Mouse (Mus musculus) thymus, adult 18-20 months (tissue): ENCODE results near the gene Wrap53.
A peak's percentile ranks its signal among the peaks of the same experiment; 100 is the strongest.
"Not testable (repeated sequence)": the region's sequence is repeated elsewhere in the genome, so short reads cannot be mapped to it uniquely, and the experiment has no call there.

ENCODE experiments used
- DNase-seq, 2 experiments: peaks; one replicate each; pipeline ENCODE4 v3.0.0; 2022; ENCODE audit warnings: mixed read lengths in 2 of 2

Gene Wrap53

DNA sequence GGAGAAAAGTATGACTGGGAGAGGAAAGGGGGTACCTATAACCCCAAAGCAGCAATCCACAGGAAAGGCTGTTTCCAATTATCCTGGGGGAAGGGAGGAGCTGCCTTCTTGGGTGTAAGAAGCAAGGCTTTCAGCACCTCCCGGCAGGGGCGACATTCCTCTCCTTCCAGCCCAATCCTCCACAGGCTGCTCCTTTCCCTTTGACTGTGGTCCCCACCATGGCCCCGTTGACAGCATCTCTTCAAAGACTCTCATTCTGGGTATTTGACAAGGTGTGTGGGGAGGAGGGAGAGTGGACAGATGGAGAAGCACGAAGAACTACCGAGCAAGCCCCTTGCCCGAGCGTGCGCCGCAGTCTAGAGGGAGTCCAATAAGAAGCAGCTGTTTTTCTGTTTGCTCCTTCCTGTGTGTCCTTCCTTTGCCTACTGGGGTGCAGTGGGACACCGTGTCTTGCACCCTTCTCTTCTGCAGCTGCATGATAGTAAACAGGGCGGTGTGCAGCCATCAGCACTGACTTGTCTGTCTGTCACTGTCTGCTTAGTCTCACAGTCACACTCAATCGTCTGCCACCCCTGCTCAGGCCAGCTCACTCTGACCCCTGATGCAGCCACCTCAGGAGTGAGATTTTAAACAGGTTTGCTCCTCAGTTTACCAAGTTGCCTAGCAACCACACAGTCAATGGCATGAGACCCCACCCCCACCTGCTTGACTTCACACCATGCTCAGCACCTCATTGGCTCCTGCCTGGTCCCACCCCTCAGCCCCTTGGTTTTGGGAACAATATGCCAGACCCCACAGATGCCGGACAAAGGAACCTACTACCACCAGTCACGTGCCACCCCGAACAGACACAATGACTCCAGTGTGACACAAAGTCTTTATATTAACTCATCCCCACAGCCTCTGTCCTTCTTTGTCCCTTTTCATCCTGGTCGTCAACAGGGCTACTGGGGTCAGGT is 18.9 kb downstream of the Wrap53 start:
- DNase-seq: no peak

GRCm38 (mm10) chr11:69559851-69560765 is 19.9 kb downstream of the Wrap53 start, which contains the start of gene Efnb3:
Gene Efnb3 (minus strand): TSS chr11:69560205.
- DNase-seq: no peak

DNA sequence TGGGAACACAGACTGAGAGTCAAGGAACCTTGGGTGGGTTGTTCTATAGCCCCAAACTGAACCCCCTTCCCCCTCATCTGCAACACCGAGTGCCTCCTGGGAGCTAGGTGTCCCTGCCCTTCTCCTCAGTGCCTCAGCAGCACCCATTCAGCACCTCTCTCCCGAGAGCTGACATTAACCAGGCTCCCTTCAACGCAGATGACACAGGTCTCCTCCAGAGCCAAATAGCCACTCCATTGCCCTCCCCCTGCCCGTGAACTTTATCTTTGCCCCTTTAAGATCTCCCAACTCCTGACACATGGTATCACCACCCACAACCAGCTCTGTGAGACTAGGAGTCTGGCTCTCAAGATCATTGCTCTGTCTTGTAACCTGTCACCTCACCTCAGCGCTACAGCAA is 20.9 kb downstream of the Wrap53 start:
- DNase-seq: no peak

DNA sequence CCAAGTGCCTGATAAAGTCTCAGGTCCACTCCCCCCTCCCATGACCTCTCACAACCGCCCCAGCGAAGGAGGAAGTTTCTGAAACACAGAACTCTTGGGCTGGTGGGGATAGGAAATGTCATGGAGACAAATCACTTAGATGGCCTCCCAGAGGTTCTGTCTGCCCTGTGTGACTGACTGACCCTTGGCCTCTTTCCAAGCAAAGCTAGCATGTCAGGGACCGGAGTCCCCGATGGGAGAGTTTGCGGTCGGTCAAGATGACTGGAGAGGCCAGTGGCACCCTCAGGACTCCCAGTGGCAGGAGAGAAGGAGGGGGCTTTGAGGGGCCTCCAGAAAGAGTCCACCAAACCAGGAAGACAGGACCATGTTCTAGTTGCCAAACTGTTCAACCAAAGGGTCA is 21.3 kb downstream of the Wrap53 start:
- no peak for DNase-seq

GRCm38 (mm10) chr11:69557381-69557958 is 22.6 kb downstream of the Wrap53 start:
- DNase-seq: no peak

- no peak for DNase-seq
These were observed 25.4 kb downstream of the Wrap53 start for GRCm38 (mm10) chr11:69554539-69555140.

- no peak for DNase-seq
These were observed 26.7 kb downstream of the Wrap53 start for GRCm38 (mm10) chr11:69553341-69553721.

DNA sequence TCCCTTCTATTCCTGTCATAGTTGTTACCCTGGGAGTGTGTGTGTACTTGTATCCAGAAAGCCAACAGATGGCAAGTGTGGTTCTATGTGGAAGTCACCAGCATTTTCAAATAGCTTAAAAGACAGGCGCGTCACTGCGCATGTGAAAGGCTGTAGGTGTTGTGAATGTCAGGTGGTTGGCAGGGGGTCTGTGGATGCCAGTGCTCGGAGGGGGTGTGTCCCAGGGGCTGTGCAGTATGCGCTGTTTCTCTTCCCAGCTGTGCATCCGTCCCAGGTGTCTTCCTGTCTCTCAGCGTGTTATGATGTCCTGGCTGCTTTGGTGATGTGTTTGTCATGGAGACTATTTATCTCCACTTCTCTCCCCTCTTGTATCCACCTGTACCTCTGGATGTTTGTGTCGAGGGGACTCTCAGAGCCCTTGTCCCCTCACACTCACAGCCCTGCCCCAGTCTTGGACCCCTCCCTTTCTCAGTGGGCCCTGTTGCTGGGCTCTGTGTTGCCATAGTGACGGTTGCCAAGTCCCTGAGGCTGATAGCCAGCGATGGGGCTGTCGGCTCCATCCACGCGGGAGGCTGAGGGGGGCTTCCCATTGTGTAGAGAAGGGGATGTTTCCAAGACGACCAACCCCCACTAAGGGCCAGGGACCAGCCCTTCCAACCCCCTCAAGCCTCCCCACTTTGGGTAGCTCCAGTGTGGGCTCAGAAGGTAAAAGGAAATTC is 27.3 kb downstream of the Wrap53 start:
- peak in 1 of 2 experiments; percentile 40 for DNase-seq

GRCm38 (mm10) chr11:69551310-69551709 is 28.7 kb downstream of the Wrap53 start:
- no peak for DNase-seq

DNA sequence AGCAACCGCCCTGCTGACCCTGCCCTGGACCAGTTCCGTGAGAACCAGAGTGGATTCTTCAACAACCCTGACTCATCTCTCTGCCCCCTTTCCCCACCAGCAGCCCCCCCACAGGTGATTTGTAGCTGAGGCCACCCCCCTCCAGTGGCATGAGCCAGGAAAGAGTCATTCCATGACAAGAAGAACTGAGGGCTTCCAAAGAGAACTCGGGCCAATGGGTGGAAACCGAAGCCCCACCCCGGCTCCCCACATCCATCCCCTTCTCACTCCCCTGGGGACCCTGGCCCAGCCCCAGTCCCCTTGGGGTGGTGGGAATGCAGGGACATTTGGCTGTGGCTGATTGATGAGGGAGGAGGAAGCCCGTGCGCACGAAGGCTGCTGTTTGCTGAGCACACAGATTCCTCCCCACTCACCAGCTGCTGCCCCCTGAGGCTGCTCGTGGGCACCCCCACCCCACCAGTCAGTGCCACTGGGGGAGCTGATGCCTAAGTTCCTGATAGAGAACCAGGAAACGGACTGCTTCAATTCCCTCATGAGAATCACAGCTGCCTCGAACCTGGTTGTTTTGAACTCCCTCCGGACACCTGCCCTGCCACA is 30.9 kb downstream of the Wrap53 start, which contains the start of gene Dnah2:
Dnah2 (minus strand) TSS at position 51 of the 597 bp plus-strand sequence.
- DNase-seq: no peak

- peak in 1 of 2 experiments; percentile 44 for DNase-seq
These were observed 33.0 kb downstream of the Wrap53 start for GRCm38 (mm10) chr11:69547071-69547470.

GRCm38 (mm10) chr11:69546423-69547053 is 33.5 kb downstream of the Wrap53 start:
- peak; percentile 51 to 67 for DNase-seq

DNA sequence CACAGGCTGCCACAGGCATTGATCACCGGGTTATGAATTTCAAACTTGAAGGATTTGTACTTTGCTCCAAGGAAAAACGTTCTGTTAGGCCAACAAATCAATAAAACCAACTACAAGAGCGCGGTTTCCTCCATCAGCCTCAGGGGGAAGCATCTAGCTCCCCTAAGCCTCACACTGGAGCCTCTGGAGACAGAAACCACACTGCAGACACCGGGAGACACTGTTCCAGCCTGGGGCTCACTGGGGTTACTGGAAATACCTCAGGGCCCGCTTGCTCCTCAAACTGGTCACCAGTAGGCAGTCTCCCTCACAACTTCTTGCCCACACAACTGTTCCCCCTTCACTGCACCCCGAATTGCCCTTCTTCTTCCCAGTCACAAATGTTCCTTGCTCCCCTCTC is 34.1 kb downstream of the Wrap53 start:
- no peak for DNase-seq

- DNase-seq: no peak
These were observed 36.5 kb downstream of the Wrap53 start for GRCm38 (mm10) chr11:69543598-69543997.

DNA sequence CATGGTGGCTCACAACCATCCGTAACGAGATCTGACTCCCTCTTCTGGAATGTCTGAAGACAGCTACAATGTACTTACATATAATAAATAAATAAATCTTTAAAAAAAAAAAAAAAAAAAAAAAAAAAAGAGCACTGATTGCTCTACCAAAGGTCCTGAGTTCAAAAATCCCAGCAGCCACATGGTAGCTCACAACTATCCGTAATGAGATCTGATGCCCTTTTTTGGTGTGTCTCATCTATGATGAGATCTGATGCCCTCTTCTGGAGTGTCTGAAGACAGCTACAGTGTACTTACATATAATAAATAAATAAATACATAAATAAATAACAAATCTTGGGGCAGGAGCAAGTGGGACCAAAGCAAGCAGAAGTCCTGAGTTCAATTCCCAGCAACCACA is 38.3 kb downstream of the Wrap53 start:
- DNase-seq: not testable (repeated sequence)

GRCm38 (mm10) chr11:69540700-69541099 is 39.4 kb downstream of the Wrap53 start:
- DNase-seq: no peak

- no peak for DNase-seq
These were observed 45.1 kb downstream of the Wrap53 start for GRCm38 (mm10) chr11:69534990-69535389.

DNA sequence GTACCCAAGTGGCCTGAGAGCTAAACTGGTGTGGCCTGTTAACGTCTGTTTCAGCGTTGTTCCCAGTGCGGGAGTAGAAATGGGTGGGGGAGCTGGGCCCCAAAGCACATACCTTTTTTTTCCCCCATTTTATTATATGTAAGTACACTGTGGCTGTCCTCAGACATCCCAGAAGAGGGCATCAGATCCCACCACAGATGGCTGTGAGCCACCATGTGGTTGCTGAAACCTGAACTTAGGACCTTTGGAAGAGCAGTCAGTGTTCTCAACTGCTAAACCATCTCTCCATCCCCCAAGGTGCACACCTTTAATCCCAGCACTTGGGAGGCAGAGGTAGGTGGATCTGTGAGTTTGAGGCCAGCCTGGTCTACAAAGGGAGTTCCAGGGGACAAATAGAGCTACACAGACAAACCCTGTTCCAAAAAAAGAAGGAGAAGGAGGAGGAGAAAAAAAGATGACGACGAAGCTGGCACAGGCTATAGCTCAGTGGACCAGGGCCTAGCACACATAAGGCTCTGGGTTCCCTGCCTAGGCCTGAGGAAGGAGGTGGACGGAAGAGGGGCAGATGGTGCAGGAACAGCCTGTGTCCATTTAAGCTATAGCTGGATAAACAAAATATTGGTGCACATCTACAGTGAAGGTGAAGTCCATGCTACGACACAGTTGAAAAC is 47.4 kb downstream of the Wrap53 start:
- DNase-seq: no peak

- not testable (repeated sequence) for DNase-seq
These were observed 49.3 kb downstream of the Wrap53 start for GRCm38 (mm10) chr11:69530755-69531154.

GRCm38 (mm10) chr11:69530281-69530680 is 49.8 kb downstream of the Wrap53 start:
- not testable (repeated sequence) for DNase-seq
